7 mouse cellular contexts compared by ENCODE assay signal in the genomic region with DNA sequence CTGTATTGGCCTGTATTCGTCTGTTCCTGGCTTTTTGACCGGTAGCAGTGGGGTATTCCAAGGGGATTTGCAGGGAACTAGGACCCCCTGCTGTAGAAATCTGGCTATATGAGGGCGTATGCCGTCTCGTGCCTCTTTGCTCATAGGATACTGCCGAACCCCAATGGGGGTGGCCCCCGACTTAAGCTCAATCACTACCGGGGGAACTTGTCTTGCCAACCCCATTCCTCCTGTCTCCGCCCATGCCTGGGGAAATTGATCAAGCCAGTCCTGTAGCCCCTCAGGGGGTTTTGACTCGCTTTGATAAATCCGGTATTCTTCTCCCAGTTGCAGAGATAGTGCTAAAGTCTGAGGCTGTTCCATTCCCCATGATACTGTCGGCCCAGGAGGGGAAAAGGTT.
DNase-seq lines count a peak whose midpoint lies in the region; ATAC-seq and TF ChIP-seq lines count a peak whose summit lies in the region.

No protein-coding gene starts in this region.

- no peak overlapping the region for H3K27ac ChIP-seq in lung, embryonic 14.5 days (ENCODE audit: low read depth)
- H3K27ac ChIP-seq in heart, embryonic 13.5 days (replicated peaks), result no peak overlapping the region
- H3K27ac ChIP-seq in liver, postnatal 0 days (ENCODE audit: low read depth), result no peak overlapping the region

- no peaks in the 10 kb centered on the region for H3K4me1 ChIP-seq in lung, embryonic 14.5 days (ENCODE audit: insufficient read depth)
- no peaks in the 10 kb centered on the region for H3K4me1 ChIP-seq in heart, embryonic 13.5 days
- H3K4me1 ChIP-seq in liver, postnatal 0 days (ENCODE audit: insufficient read depth), result no peaks in the 10 kb centered on the region

- no peak for TF ChIP-seq EP300 in liver, postnatal 0 days (IDR thresholded peaks at IDR 0.05; ENCODE audit: low read depth)

- 66% methylated on average over 12 of the region's 12 CpGs for WGBS in lung, embryonic 14.5 days
- WGBS in heart, embryonic 13.5 days, result 59% methylated on average over 12 of the region's 12 CpGs
- 63% methylated on average over 12 of the region's 12 CpGs for WGBS in liver, postnatal 0 days (ENCODE audit: insufficient replicate concordance)

- no peak overlapping the region for H3K4me3 ChIP-seq in lung, embryonic 14.5 days (ENCODE audit: low read depth, low read length)
- H3K4me3 ChIP-seq in heart, embryonic 13.5 days, result no peak overlapping the region
- no peak overlapping the region for H3K4me3 ChIP-seq in liver, postnatal 0 days (ENCODE audit: low read depth, low read length)

- H3K9me3 ChIP-seq in lung, embryonic 14.5 days (ENCODE audit: low read depth, low read length), result peaks cover 76% of the 10 kb centered on the region
- H3K9me3 ChIP-seq in heart, embryonic 13.5 days, result peaks cover 80% of the 10 kb centered on the region
- peaks cover 65% of the 10 kb centered on the region for H3K9me3 ChIP-seq in liver, postnatal 0 days (ENCODE audit: low read length)

- ATAC-seq in lung, embryonic 14.5 days (ENCODE audit: insufficient read depth), result no peak
- 0 out of 2 replicates have a peak, but pooled peaks have one; percentile 3 for ATAC-seq in heart, embryonic 13.5 days (ENCODE audit: extremely low read depth, insufficient number of reproducible peaks, low FRiP score, low TSS enrichment)
- ATAC-seq in liver, postnatal 0 days, result 0 out of 2 replicates have a peak, but pooled peaks have one; percentile 5

- DNase-seq in lung, embryonic 14.5 days, result peak; percentile 2
- DNase-seq in lung, postnatal 25 days (ENCODE audit: low spot score), result no peak
- DNase-seq in embryo, embryonic 11 days, result peak; percentile 6
- peak; percentile 37 for DNase-seq in liver, postnatal 0 days
- DNase-seq in thymus, postnatal 4 days, result peak; percentile 10
- DNase-seq in layer of hippocampus, postnatal 36 days, result no peak

- TF ChIP-seq CTCF in lung, embryonic 14.5 days (IDR thresholded peaks at IDR 0.05; ENCODE audit: low read depth), result no peak
- no peak for TF ChIP-seq CTCF in liver, postnatal 0 days (IDR thresholded peaks at IDR 0.05; ENCODE audit: low read depth)

- H3K27me3 ChIP-seq in lung, embryonic 14.5 days (ENCODE audit: insufficient read depth, low read length), result peaks cover 8% of the 10 kb centered on the region; the same call in 1 of the 2 replicates
- H3K27me3 ChIP-seq in heart, embryonic 13.5 days (replicated peaks), result peaks cover 20% of the 10 kb centered on the region
- no peaks in the 10 kb centered on the region for H3K27me3 ChIP-seq in liver, postnatal 0 days (ENCODE audit: insufficient read depth, low read length)

- H3K9ac ChIP-seq in lung, embryonic 14.5 days, result no peak overlapping the region
- H3K9ac ChIP-seq in heart, embryonic 13.5 days, result no peak overlapping the region
- no peak overlapping the region for H3K9ac ChIP-seq in liver, postnatal 0 days (replicated peaks)

- no peaks in the 10 kb centered on the region for H3K36me3 ChIP-seq in lung, embryonic 14.5 days (ENCODE audit: insufficient read depth)
- H3K36me3 ChIP-seq in heart, embryonic 13.5 days, result peaks cover 48% of the 10 kb centered on the region
- no peaks in the 10 kb centered on the region for H3K36me3 ChIP-seq in liver, postnatal 0 days (replicated peaks; ENCODE audit: insufficient read depth, low read length)

- no peak overlapping the region for H3K4me2 ChIP-seq in lung, embryonic 14.5 days
- no peak overlapping the region for H3K4me2 ChIP-seq in heart, embryonic 13.5 days
- no peak overlapping the region for H3K4me2 ChIP-seq in liver, postnatal 0 days (ENCODE audit: low read depth, low read length)

Comparison
In these comparisons a context has a peak if more than half of its experiments do, and no peak if none do; other contexts are left out.
1. DNase-seq: peak in lung, embryonic 14.5 days (single experiment), embryo, embryonic 11 days (single experiment), liver, postnatal 0 days (single experiment) and thymus, postnatal 4 days (single experiment); none in lung, postnatal 25 days (single experiment) and layer of hippocampus, postnatal 36 days (0 of 2).